Mouse (Mus musculus) cerebellum, adult 2 months (tissue): ENCODE results near the gene Itpr3.

Source experiments
- CTCF ChIP-seq: fragments of 200-500 bp; IDR thresholded peaks from 2 replicates; pipeline ENCODE4 v1.5.1; 2011; ENCODE audit warnings: low read depth, mild to moderate bottlenecking, control low read depth, low read length, moderate library complexity, borderline replicate concordance; ENCODE audit not compliant: insufficient read depth
- POLR2A ChIP-seq: fragments of 200-500 bp; IDR thresholded peaks from 2 replicates; pipeline ENCODE4 v1.6.1; 2011; ENCODE audit warnings: low read length, control low read depth, borderline replicate concordance; ENCODE audit not compliant: insufficient read depth

DNA sequence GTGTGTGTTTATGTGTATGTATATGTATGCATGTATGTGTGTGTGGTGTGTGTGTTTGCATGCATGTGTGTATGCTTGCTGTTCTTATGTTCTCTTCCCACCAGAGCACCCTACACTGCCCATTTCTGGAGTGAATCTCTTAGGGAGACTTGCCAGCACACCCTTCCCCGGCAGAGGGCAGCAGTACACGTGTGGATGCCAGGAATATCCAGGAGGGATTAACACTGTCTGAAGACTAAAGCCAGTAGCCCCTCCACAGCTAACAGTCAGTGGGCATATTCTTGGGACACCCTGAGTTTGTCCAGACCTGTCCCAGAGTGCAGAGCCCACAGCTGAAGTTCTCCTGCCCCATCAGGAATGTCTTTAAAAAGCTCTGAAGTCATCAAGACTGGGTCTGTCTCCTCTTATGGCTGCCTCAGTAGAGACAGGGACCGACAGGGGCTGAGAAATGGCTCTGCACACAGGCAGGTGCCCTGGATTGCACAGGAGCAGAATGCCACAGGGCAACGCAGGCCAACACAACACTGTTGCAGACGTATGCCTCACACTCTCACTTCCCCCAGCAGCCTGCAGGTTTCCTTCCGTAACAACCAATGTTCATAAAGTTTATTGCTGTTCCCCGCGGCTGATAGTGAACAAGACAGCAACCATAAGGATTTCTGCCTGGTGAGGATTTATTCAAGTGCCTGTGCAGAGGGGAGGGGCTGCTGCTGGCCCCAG lies 108.1 kb downstream of the Itpr3 start:
- TF ChIP-seq POLR2A (no peak), CTCF (peak; percentile 80)
